Mouse (Mus musculus): Measurements from ENCODE around the gene Smco2. TPM values are rescaled to one million over a fixed set of nuclear protein-coding genes. Genes with fewer than 3 reads are reported as not detected.

Gene Smco2
- polyA plus RNA-seq, 1 experiment = not detected

DNA sequence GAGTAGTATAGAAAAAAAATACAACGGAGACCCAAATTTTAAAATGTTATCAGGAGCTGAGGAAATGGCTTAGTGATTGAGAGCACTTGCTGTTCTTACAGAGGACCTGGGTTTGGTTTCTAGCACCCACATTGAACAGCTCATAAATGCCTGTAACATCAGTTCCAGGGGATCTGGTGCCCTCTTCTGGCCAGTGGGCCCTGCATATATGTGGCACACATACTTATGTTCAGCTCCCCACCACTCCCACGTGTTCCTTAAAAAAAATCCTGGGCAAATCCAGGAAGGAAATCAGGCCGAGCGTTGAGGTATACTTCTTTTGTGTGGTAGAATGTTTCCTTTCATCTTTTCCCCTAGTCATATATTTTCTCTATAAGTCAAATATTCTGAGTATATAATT lies 52.0 kb downstream of the Smco2 start:
- DNase-seq = no peak
- H3K27ac ChIP-seq (ENCODE audit: control insufficient read depth, insufficient read depth, low read length) = no peak overlapping the region
- TF ChIP-seq POLR2A (IDR thresholded peaks at IDR 0.05; ENCODE audit: control insufficient read depth, extremely low read depth, insufficient read depth, low read length, poor library complexity) = no peak
- TF ChIP-seq CTCF (IDR thresholded peaks at IDR 0.05; ENCODE audit: borderline replicate concordance, control insufficient read depth, extremely low read depth, insufficient read depth, low read length, poor library complexity) = no peak
- H3K27me3 ChIP-seq (ENCODE audit: control insufficient read depth, insufficient read depth, low read length) = no peaks in the 10 kb centered on the region
- H3K36me3 ChIP-seq (ENCODE audit: control insufficient read depth, insufficient read depth, low read length) = no peaks in the 10 kb centered on the region
- H3K4me1 ChIP-seq (replicated peaks; ENCODE audit: control insufficient read depth, insufficient read depth, low read length) = no peaks in the 10 kb centered on the region
- no peak overlapping the region for H3K4me3 ChIP-seq (ENCODE audit: control insufficient read depth, insufficient read depth, low read length)
- 96% methylated on average over 4 of the region's 4 CpGs for whole genome bisulfite sequencing

DNA sequence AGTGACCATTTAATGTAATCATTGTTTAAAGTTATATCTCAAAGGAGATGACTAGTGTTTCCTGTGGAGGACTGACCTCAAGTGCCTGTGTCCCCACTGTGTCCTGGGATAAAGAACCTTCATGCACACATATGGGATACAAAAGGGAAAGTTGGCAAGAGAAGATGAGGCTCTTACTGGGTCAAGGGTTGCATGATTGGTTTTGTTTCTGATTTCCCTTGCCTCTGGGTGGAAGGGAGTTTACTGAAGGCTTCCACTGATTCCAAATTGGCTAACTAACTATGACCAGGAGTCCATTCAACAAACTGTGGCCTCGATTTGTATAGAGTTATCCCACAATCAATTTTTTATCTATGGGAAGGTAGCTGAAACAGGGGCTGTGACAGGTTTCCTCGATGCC lies 53.7 kb downstream of the Smco2 start:
- Histone ChIP-seq H3K4me1 (replicated peaks; ENCODE audit: control insufficient read depth, insufficient read depth, low read length) (no peaks in the 10 kb centered on the region), H3K27ac (ENCODE audit: control insufficient read depth, insufficient read depth, low read length) (no peak overlapping the region), H3K27me3 (ENCODE audit: control insufficient read depth, insufficient read depth, low read length) (no peaks in the 10 kb centered on the region), H3K36me3 (ENCODE audit: control insufficient read depth, insufficient read depth, low read length) (no peaks in the 10 kb centered on the region), H3K4me3 (ENCODE audit: control insufficient read depth, insufficient read depth, low read length) (no peak overlapping the region)
- no peak for DNase-seq
- TF ChIP-seq CTCF (IDR thresholded peaks at IDR 0.05; ENCODE audit: borderline replicate concordance, control insufficient read depth, extremely low read depth, insufficient read depth, low read length, poor library complexity) = no peak
- no peak for TF ChIP-seq POLR2A (IDR thresholded peaks at IDR 0.05; ENCODE audit: control insufficient read depth, extremely low read depth, insufficient read depth, low read length, poor library complexity)
- WGBS = 92% methylated on average over 2 of the region's 2 CpGs

DNA sequence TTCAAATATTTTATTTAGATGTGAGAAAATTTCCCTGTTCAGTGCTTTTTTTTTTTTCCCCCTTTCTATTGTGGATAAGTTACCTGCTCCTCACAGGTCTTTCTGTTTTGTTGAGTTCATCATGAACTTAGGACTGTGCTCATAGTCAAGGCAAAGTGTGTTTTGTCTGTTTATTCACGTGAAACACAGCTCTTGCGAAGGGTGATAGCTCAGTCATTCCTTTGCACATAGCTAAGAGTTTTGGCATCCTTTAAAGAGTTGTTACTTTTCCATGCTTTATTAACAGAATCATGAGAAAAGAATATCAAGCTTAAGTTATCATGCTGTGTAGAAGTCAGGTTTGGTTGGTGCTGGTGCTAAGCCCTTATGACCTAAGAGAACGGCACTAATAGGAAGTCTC lies 54.8 kb downstream of the Smco2 start:
- no peak for DNase-seq
- Histone ChIP-seq H3K4me3 (ENCODE audit: control insufficient read depth, insufficient read depth, low read length) (no peak overlapping the region), H3K4me1 (replicated peaks; ENCODE audit: control insufficient read depth, insufficient read depth, low read length) (no peaks in the 10 kb centered on the region), H3K27ac (ENCODE audit: control insufficient read depth, insufficient read depth, low read length) (no peak overlapping the region), H3K36me3 (ENCODE audit: control insufficient read depth, insufficient read depth, low read length) (no peaks in the 10 kb centered on the region), H3K27me3 (ENCODE audit: control insufficient read depth, insufficient read depth, low read length) (no peaks in the 10 kb centered on the region)
- 94% methylated on average over 3 of the region's 3 CpGs for WGBS
- TF ChIP-seq POLR2A (IDR thresholded peaks at IDR 0.05; ENCODE audit: control insufficient read depth, extremely low read depth, insufficient read depth, low read length, poor library complexity) = no peak
- TF ChIP-seq CTCF (IDR thresholded peaks at IDR 0.05; ENCODE audit: borderline replicate concordance, control insufficient read depth, extremely low read depth, insufficient read depth, low read length, poor library complexity) = no peak

DNA sequence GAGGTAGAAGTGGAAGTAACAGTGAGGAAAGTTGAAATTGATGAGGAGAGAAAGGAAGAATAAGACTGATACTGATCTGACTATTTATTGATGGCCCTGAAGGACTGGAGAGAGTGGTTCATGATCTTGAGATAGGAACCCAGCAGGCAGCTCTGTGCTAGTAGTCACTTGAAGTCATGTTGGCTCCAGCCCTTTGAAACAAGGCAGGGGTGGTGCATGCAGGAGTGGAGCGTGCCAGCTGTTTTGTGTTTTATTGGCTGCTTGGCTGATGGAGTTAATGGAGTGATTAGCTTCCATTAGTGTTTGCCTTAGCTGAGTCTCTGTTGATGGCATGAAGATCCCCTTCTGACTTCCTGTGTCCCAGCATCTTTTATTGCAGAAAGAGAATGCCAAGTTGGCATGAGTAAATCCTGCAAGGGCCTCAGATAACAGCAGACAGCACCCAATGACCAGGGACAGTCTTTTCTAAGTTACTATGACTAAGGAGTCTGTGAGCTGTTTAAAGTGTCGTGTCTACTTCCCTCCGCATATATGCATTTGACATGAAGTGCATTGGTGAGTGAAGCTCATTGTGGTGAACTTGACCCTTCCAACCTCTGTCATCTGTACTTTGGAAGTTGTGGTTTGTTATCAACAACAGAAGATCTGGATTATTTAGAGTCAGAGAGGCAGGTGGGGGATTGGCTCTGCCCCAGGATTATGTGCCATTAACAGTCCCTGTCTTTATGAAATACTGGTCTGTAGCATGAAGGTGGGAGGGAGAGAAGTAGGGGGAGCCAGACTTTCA lies 56.3 kb downstream of the Smco2 start:
- Histone ChIP-seq H3K4me3 (ENCODE audit: control insufficient read depth, insufficient read depth, low read length) (no peak overlapping the region), H3K27me3 (ENCODE audit: control insufficient read depth, insufficient read depth, low read length) (no peaks in the 10 kb centered on the region), H3K27ac (ENCODE audit: control insufficient read depth, insufficient read depth, low read length) (no peak overlapping the region), H3K36me3 (ENCODE audit: control insufficient read depth, insufficient read depth, low read length) (no peaks in the 10 kb centered on the region), H3K4me1 (replicated peaks; ENCODE audit: control insufficient read depth, insufficient read depth, low read length) (no peaks in the 10 kb centered on the region)
- DNase-seq = no peak
- WGBS = 88% methylated on average over 3 of the region's 3 CpGs
- TF ChIP-seq CTCF (IDR thresholded peaks at IDR 0.05; ENCODE audit: borderline replicate concordance, control insufficient read depth, extremely low read depth, insufficient read depth, low read length, poor library complexity) (no peak), POLR2A (IDR thresholded peaks at IDR 0.05; ENCODE audit: control insufficient read depth, extremely low read depth, insufficient read depth, low read length, poor library complexity) (no peak)

DNA sequence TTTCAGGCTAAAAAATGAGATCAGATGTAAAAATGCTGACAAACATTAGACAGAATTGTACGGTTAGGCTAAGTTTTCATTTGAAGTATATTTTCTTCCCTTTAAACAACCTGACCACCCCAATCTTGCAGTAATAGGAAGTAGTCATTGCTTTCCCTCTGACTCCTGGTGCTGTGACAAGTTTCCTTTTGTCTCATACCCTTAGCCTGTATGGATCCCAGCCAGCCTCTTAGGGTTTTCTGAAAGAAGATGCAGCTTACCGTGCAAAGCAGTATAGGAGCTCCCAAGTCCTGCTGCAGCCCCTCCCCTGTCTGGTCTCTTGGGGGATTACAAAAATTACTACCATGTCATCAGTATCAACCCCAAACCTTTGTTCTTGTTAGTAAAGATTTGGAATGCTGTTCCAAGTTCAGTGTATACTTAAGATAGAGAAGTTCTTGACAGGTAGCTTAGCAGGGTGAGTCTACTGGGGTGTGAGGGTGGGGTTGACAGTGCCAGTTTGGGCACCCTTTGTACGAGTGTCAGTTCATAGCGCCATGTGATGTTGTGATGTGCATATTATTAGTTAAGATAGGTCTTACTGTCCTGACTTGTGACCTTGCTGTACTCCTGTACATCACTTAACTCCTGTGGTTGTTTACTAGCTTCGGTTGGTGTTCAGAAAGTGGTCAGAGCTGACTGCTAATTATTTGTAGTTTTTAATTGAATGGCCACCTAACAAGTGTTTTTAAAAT lies 57.3 kb downstream of the Smco2 start:
- no peak overlapping the region for H3K4me3 ChIP-seq (ENCODE audit: control insufficient read depth, insufficient read depth, low read length)
- WGBS = 92% methylated on average over 5 of the region's 5 CpGs
- no peak for TF ChIP-seq CTCF (IDR thresholded peaks at IDR 0.05; ENCODE audit: borderline replicate concordance, control insufficient read depth, extremely low read depth, insufficient read depth, low read length, poor library complexity)
- TF ChIP-seq POLR2A (IDR thresholded peaks at IDR 0.05; ENCODE audit: control insufficient read depth, extremely low read depth, insufficient read depth, low read length, poor library complexity) = no peak
- H3K4me1 ChIP-seq (replicated peaks; ENCODE audit: control insufficient read depth, insufficient read depth, low read length) = no peaks in the 10 kb centered on the region
- no peak overlapping the region for H3K27ac ChIP-seq (ENCODE audit: control insufficient read depth, insufficient read depth, low read length)
- H3K27me3 ChIP-seq (ENCODE audit: control insufficient read depth, insufficient read depth, low read length) = no peaks in the 10 kb centered on the region
- H3K36me3 ChIP-seq (ENCODE audit: control insufficient read depth, insufficient read depth, low read length) = no peaks in the 10 kb centered on the region
- DNase-seq = no peak

DNA sequence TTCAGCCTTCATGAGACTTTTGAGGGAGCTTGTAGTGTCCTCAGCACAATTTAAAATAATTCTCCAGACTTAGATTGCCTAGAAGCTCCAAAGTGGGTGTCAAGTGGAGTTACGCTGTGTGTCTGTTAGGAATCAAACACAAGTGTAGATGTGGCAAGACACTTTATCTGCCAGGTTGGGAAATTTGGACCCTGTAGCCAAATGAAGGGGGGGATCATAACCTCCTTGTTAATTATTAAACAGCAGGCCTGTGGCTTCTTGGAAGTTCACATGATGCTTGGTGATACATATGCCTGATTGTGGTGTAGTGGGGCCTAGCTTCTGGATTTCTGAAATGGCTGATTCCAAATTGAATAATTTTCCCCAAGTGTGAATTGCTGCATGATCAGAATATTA lies 57.9 kb downstream of the Smco2 start:
- Histone ChIP-seq H3K27ac (ENCODE audit: control insufficient read depth, insufficient read depth, low read length) (no peak overlapping the region), H3K4me3 (ENCODE audit: control insufficient read depth, insufficient read depth, low read length) (no peak overlapping the region), H3K4me1 (replicated peaks; ENCODE audit: control insufficient read depth, insufficient read depth, low read length) (no peaks in the 10 kb centered on the region), H3K36me3 (ENCODE audit: control insufficient read depth, insufficient read depth, low read length) (no peaks in the 10 kb centered on the region), H3K27me3 (ENCODE audit: control insufficient read depth, insufficient read depth, low read length) (no peaks in the 10 kb centered on the region)
- DNase-seq = no peak
- 95% methylated on average over 1 of the region's 1 CpGs for WGBS
- TF ChIP-seq POLR2A (IDR thresholded peaks at IDR 0.05; ENCODE audit: control insufficient read depth, extremely low read depth, insufficient read depth, low read length, poor library complexity) (no peak), CTCF (IDR thresholded peaks at IDR 0.05; ENCODE audit: borderline replicate concordance, control insufficient read depth, extremely low read depth, insufficient read depth, low read length, poor library complexity) (no peak)

Measured in thymus, adult 2 months (tissue).